Mouse (Mus musculus) megakaryocyte, embryonic 14.5 days (primary cell): ENCODE measurements at regions not wholly inside any gene's neighbourhood (a gene's known extent, or its start where the extent isn't known, plus 50 kb on each side); places are given as distances from the start of the nearest gene placed in this dataset.

Experiments
- H3K27me3 ChIP-seq: replicated peaks from 2 replicates; pipeline ENCODE3; 2012; ENCODE audit warnings: inconsistent platforms
- H3K36me3 ChIP-seq: replicated peaks from 2 replicates; pipeline ENCODE3; 2012; ENCODE audit warnings: low read length, inconsistent platforms, mixed read lengths
- H3K4me1 ChIP-seq: 2 replicates; pipeline ENCODE4 v1.6.1; 2012; ENCODE audit warnings: inconsistent platforms
- H3K4me3 ChIP-seq: replicated peaks from 2 replicates; pipeline ENCODE3; 2012; ENCODE audit warnings: moderate library complexity, mild to moderate bottlenecking, inconsistent platforms
- H3K9me3 ChIP-seq: 2 replicates; pipeline ENCODE4 v1.6.1; 2012; ENCODE audit warnings: inconsistent platforms
- FLI1 ChIP-seq: IDR thresholded peaks from 2 replicates; pipeline ENCODE4 v1.6.1; 2012; ENCODE audit warnings: low read length, inconsistent platforms, mixed read lengths
- GATA1 ChIP-seq: IDR thresholded peaks from 3 replicates; pipeline ENCODE4 v1.6.1; 2012; ENCODE audit warnings: mixed read lengths, low read length, inconsistent platforms, borderline replicate concordance

GRCm38 (mm10) chr3:58342096-58342495, 72.4 kb upstream of the Tsc22d2 start:
- Histone ChIP-seq H3K9me3 (no peaks in the 10 kb centered on the region), H3K36me3 (no peaks in the 10 kb centered on the region), H3K27me3 (peaks cover 2% of the 10 kb centered on the region), H3K4me1 (no peaks in the 10 kb centered on the region), H3K4me3 (no peak overlapping the region)
- no peak for TF ChIP-seq GATA1
- TF ChIP-seq FLI1 = no peak

GRCm38 (mm10) chr3:58362563-58362962, 52.0 kb upstream of the Tsc22d2 start:
- H3K4me3 ChIP-seq = no peak overlapping the region
- H3K36me3 ChIP-seq = no peaks in the 10 kb centered on the region

GRCm38 (mm10) chr3:58364526-58364925, 50.0 kb upstream of the Tsc22d2 start:
- TF ChIP-seq GATA1 (no peak), FLI1 (no peak)
- peak overlapping the region; percentile 24 for H3K4me3 ChIP-seq
- peaks cover 10% of the 10 kb centered on the region for H3K4me1 ChIP-seq
- H3K36me3 ChIP-seq = no peaks in the 10 kb centered on the region
- no peaks in the 10 kb centered on the region for H3K27me3 ChIP-seq
- H3K9me3 ChIP-seq = no peaks in the 10 kb centered on the region

More at GRCm38 (mm10) chr3:58362563-58362962, 52.0 kb upstream of the Tsc22d2 start:
- Histone ChIP-seq H3K4me1 (peaks cover 8% of the 10 kb centered on the region), H3K27me3 (no peaks in the 10 kb centered on the region), H3K9me3 (no peaks in the 10 kb centered on the region)
- TF ChIP-seq FLI1 (no peak), GATA1 (no peak)
